Mouse (Mus musculus): ENCODE measurements around the gene Slc2a13. TPM values are rescaled to one million over a fixed set of nuclear protein-coding genes. Genes with fewer than 3 reads are reported as not detected.

The Slc2a13 gene
- polyA plus RNA-seq, 1 experiment from 2014 or later, result 3.8 TPM

DNA sequence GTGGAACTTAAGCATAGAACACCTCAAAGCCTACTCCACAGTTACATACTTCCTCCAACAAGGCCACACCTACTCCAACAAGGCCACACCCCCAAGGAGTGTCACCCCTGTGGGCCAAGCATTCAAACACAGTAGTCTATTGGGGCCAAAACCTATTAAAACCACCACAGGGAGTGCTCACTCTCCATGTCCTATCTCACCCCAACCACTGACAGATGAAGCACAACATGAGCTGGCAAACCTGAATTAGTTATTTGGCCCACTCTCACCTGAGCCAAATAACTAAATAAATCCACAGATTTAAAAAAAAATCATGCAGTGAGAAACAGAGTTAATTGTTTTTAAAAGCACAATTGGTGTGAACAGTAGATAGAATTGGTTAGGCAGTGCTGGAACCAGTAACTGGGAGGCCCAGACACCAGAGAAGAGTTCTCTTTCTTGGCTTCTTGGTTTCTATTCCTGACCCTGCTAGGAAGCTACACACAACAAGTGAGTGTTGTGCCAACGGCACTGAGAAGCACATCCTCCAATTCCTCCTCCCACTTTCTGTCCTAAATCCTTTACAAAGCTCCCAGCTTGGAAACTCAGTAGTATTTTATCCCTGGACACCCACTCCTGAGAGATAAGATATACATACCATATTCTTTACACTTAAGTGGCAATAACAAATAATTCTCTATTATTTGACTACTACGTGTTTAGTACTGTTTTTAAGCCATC lies 99.2 kb downstream of the Slc2a13 start:
- Histone ChIP-seq H3K4me1 (ENCODE audit: control insufficient read depth, insufficient read depth, low read length) (no peaks in the 10 kb centered on the region), H3K9me3 (replicated peaks; ENCODE audit: control insufficient read depth, low read length, poor library complexity, severe bottlenecking) (peaks cover 3% of the 10 kb centered on the region; the same call in 1 of the 2 replicates), H3K4me2 (ENCODE audit: low read length) (no peak overlapping the region), H3K36me3 (ENCODE audit: control insufficient read depth, insufficient read depth, low read length) (no peaks in the 10 kb centered on the region), H3K27ac (ENCODE audit: low read length) (no peak overlapping the region), H3K27me3 (ENCODE audit: control insufficient read depth, insufficient read depth, low read depth, low read length) (no peaks in the 10 kb centered on the region), H3K9ac (ENCODE audit: low read depth, low read length) (no peak overlapping the region), H3K4me3 (ENCODE audit: low read depth, low read length) (no peak overlapping the region)
- WGBS, result 84% methylated on average over 2 of the region's 2 CpGs
- no peak for ATAC-seq

GRCm38 (mm10) chr15:91465331-91465730 lies 107.7 kb downstream of the Slc2a13 start:
- no peak overlapping the region for H3K4me3 ChIP-seq (ENCODE audit: low read depth, low read length)
- no peak overlapping the region for H3K9ac ChIP-seq (ENCODE audit: low read depth, low read length)
- no peak overlapping the region for H3K27ac ChIP-seq (ENCODE audit: low read length)
- no peak overlapping the region for H3K4me2 ChIP-seq (ENCODE audit: low read length)
- no peak for ATAC-seq
- no peaks in the 10 kb centered on the region for H3K27me3 ChIP-seq (ENCODE audit: control insufficient read depth, insufficient read depth, low read depth, low read length)
- WGBS, result 75% methylated on average over 3 of the region's 3 CpGs
- no peaks in the 10 kb centered on the region for H3K9me3 ChIP-seq (replicated peaks; ENCODE audit: control insufficient read depth, low read length, poor library complexity, severe bottlenecking)
- no peaks in the 10 kb centered on the region for H3K36me3 ChIP-seq (ENCODE audit: control insufficient read depth, insufficient read depth, low read length)
- H3K4me1 ChIP-seq (ENCODE audit: control insufficient read depth, insufficient read depth, low read length), result peaks cover 4% of the 10 kb centered on the region; the same call in 1 of the 2 replicates

DNA sequence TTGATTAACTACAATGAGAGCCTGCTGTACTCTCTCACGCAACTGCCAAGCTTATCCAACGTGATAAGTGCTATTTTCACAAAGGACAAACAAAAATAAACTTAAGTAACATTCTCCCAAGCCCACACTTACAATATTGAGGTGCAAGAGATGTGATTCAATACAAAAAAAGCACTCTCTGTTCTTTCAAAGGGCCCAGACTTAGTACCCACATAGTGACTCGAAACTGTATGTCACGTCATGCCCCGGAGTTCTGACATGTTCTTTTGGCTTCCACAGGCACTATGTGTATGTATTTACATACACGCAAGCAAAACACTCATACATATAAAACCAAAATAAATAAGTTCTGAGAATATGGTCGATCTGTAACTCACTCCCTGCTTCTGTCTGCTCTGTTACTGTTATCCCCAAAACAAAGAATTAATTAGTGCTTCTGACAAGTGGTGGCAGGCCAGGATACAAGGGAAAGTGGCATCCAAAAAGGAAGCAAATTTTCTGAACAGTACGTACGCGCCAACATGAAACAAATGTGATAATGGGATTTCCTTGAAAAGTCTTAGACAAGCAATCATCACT lies 109.1 kb downstream of the Slc2a13 start:
- Histone ChIP-seq H3K4me3 (ENCODE audit: low read depth, low read length) (no peak overlapping the region), H3K36me3 (ENCODE audit: control insufficient read depth, insufficient read depth, low read length) (no peaks in the 10 kb centered on the region), H3K9ac (ENCODE audit: low read depth, low read length) (no peak overlapping the region), H3K4me2 (ENCODE audit: low read length) (no peak overlapping the region), H3K27ac (ENCODE audit: low read length) (no peak overlapping the region), H3K9me3 (replicated peaks; ENCODE audit: control insufficient read depth, low read length, poor library complexity, severe bottlenecking) (no peaks in the 10 kb centered on the region), H3K4me1 (ENCODE audit: control insufficient read depth, insufficient read depth, low read length) (peaks cover 4% of the 10 kb centered on the region; the same call in 1 of the 2 replicates), H3K27me3 (ENCODE audit: control insufficient read depth, insufficient read depth, low read depth, low read length) (no peaks in the 10 kb centered on the region)
- WGBS, result 90% methylated on average over 10 of the region's 10 CpGs
- ATAC-seq, result no peak

DNA sequence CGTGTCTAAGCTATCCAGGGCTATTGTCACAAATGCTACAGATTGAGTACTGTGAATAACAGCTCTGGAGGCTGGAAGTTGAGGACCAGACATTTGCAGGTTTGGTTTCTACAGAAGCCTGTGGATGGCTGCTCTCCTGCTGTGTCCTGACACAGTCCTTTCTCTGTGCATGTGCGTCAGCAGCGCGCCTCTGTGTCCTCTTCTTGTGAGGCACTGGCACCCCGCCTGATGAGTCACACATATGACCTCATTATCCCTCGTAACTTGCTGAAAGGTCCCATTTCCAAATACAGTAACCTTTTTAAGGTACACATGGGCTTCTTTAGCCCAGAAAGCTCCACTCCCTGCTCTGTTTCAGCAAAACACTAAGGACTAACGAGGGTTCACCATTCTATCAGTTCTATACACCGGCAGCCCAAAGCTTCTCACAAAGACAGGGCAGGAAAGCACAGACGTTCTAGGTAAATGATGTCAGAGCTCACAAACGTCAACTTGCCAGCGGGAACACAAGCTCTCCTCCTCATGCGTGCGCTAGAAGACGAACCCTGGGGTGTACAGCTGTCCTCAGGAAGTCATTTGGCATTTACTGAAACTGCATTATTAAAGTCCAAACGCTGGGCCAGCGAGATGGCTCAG lies 109.9 kb downstream of the Slc2a13 start:
- no peak overlapping the region for H3K4me2 ChIP-seq (ENCODE audit: low read length)
- no peaks in the 10 kb centered on the region for H3K9me3 ChIP-seq (replicated peaks; ENCODE audit: control insufficient read depth, low read length, poor library complexity, severe bottlenecking)
- 67% methylated on average over 16 of the region's 16 CpGs for WGBS
- H3K27me3 ChIP-seq (ENCODE audit: control insufficient read depth, insufficient read depth, low read depth, low read length), result no peaks in the 10 kb centered on the region
- peaks cover 4% of the 10 kb centered on the region; the same call in 1 of the 2 replicates for H3K4me1 ChIP-seq (ENCODE audit: control insufficient read depth, insufficient read depth, low read length)
- H3K36me3 ChIP-seq (ENCODE audit: control insufficient read depth, insufficient read depth, low read length), result no peaks in the 10 kb centered on the region
- no peak overlapping the region for H3K27ac ChIP-seq (ENCODE audit: low read length)
- H3K4me3 ChIP-seq (ENCODE audit: low read depth, low read length), result no peak overlapping the region
- ATAC-seq, result no peak
- no peak overlapping the region for H3K9ac ChIP-seq (ENCODE audit: low read depth, low read length)

GRCm38 (mm10) chr15:91461940-91462339 lies 111.1 kb downstream of the Slc2a13 start:
- no peak for ATAC-seq
- H3K4me2 ChIP-seq (ENCODE audit: low read length), result no peak overlapping the region
- no peak overlapping the region for H3K27ac ChIP-seq (ENCODE audit: low read length)
- WGBS, result 21% methylated on average over 2 of the region's 2 CpGs
- no peaks in the 10 kb centered on the region for H3K36me3 ChIP-seq (ENCODE audit: control insufficient read depth, insufficient read depth, low read length)
- H3K4me1 ChIP-seq (ENCODE audit: control insufficient read depth, insufficient read depth, low read length), result peaks cover 4% of the 10 kb centered on the region; the same call in 1 of the 2 replicates
- no peaks in the 10 kb centered on the region for H3K9me3 ChIP-seq (replicated peaks; ENCODE audit: control insufficient read depth, low read length, poor library complexity, severe bottlenecking)
- no peaks in the 10 kb centered on the region for H3K27me3 ChIP-seq (ENCODE audit: control insufficient read depth, insufficient read depth, low read depth, low read length)
- H3K4me3 ChIP-seq (ENCODE audit: low read depth, low read length), result no peak overlapping the region
- H3K9ac ChIP-seq (ENCODE audit: low read depth, low read length), result no peak overlapping the region

DNA sequence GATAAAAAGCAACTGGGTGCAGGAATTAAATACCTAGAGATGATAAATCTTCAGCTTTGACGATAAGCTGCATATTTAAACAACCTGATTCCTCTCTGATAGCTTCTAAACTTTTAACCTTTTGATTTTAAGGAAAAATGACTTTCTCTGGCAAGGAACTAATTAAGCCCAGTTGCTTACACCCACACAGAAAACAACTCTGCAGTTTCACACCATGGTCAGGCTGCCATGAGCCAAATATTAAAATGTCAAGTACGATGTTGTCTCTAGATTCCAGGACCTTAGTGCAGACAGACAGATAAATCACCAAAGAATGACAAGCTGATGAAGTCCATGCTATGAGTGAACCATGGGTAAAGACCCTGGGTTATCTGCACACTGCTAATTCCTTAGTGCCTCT lies 115.9 kb downstream of the Slc2a13 start:
- H3K9ac ChIP-seq (ENCODE audit: low read depth, low read length), result no peak overlapping the region
- no peak overlapping the region for H3K27ac ChIP-seq (ENCODE audit: low read length)
- 92% methylated on average over 2 of the region's 2 CpGs for WGBS
- peaks cover 1% of the 10 kb centered on the region; the same call in 1 of the 2 replicates for H3K4me1 ChIP-seq (ENCODE audit: control insufficient read depth, insufficient read depth, low read length)
- no peaks in the 10 kb centered on the region for H3K36me3 ChIP-seq (ENCODE audit: control insufficient read depth, insufficient read depth, low read length)
- no peaks in the 10 kb centered on the region for H3K27me3 ChIP-seq (ENCODE audit: control insufficient read depth, insufficient read depth, low read depth, low read length)
- no peak for ATAC-seq
- H3K9me3 ChIP-seq (replicated peaks; ENCODE audit: control insufficient read depth, low read length, poor library complexity, severe bottlenecking), result no peaks in the 10 kb centered on the region
- H3K4me2 ChIP-seq (ENCODE audit: low read length), result no peak overlapping the region
- H3K4me3 ChIP-seq (ENCODE audit: low read depth, low read length), result no peak overlapping the region

DNA sequence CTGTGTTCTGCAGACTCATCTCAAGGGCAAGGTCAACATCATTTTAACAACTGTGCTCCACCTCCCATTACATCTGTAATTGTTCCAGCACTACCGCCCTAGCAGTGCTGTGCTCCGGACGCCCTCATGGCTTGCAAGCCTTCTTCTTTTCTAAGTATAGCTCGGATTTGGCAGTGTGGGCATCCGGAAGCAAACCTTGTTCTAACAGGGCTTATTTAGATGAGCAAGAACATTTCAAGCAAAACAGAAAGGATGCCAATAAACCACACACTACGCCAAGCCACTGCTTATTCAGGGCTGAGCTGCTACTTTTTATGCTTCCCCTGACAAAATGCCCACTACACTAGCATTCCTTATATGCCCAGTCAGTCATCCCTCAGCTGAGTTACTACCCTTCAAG lies 127.7 kb downstream of the Slc2a13 start:
- 91% methylated on average over 6 of the region's 6 CpGs for WGBS
- H3K4me1 ChIP-seq (ENCODE audit: control insufficient read depth, insufficient read depth, low read length), result no peaks in the 10 kb centered on the region
- H3K9me3 ChIP-seq (replicated peaks; ENCODE audit: control insufficient read depth, low read length, poor library complexity, severe bottlenecking), result 0 out of 2 replicates have a peak, but pooled peaks cover 4% of the 10 kb centered on the region
- no peak for ATAC-seq
- H3K27ac ChIP-seq (ENCODE audit: low read length), result no peak overlapping the region
- H3K4me2 ChIP-seq (ENCODE audit: low read length), result no peak overlapping the region
- no peak overlapping the region for H3K4me3 ChIP-seq (ENCODE audit: low read depth, low read length)
- H3K36me3 ChIP-seq (ENCODE audit: control insufficient read depth, insufficient read depth, low read length), result no peaks in the 10 kb centered on the region
- no peak overlapping the region for H3K9ac ChIP-seq (ENCODE audit: low read depth, low read length)
- no peaks in the 10 kb centered on the region for H3K27me3 ChIP-seq (ENCODE audit: control insufficient read depth, insufficient read depth, low read depth, low read length)

GRCm38 (mm10) chr15:91443449-91443848 lies 129.6 kb downstream of the Slc2a13 start:
- Histone ChIP-seq H3K9ac (ENCODE audit: low read depth, low read length) (no peak overlapping the region), H3K27me3 (ENCODE audit: control insufficient read depth, insufficient read depth, low read depth, low read length) (no peaks in the 10 kb centered on the region), H3K27ac (ENCODE audit: low read length) (no peak overlapping the region), H3K9me3 (replicated peaks; ENCODE audit: control insufficient read depth, low read length, poor library complexity, severe bottlenecking) (no peaks in the 10 kb centered on the region), H3K36me3 (ENCODE audit: control insufficient read depth, insufficient read depth, low read length) (no peaks in the 10 kb centered on the region), H3K4me3 (ENCODE audit: low read depth, low read length) (no peak overlapping the region), H3K4me2 (ENCODE audit: low read length) (no peak overlapping the region), H3K4me1 (ENCODE audit: control insufficient read depth, insufficient read depth, low read length) (no peaks in the 10 kb centered on the region)
- no peak for ATAC-seq
- 69% methylated on average over 8 of the region's 8 CpGs for WGBS

GRCm38 (mm10) chr15:91439883-91440282 lies 133.2 kb downstream of the Slc2a13 start:
- no peak for ATAC-seq
- WGBS, result 89% methylated on average over 2 of the region's 2 CpGs
- Histone ChIP-seq H3K27me3 (ENCODE audit: control insufficient read depth, insufficient read depth, low read depth, low read length) (no peaks in the 10 kb centered on the region), H3K9me3 (replicated peaks; ENCODE audit: control insufficient read depth, low read length, poor library complexity, severe bottlenecking) (no peaks in the 10 kb centered on the region), H3K4me3 (ENCODE audit: low read depth, low read length) (no peak overlapping the region), H3K9ac (ENCODE audit: low read depth, low read length) (no peak overlapping the region), H3K4me2 (ENCODE audit: low read length) (no peak overlapping the region), H3K36me3 (ENCODE audit: control insufficient read depth, insufficient read depth, low read length) (no peaks in the 10 kb centered on the region), H3K27ac (ENCODE audit: low read length) (no peak overlapping the region), H3K4me1 (ENCODE audit: control insufficient read depth, insufficient read depth, low read length) (no peaks in the 10 kb centered on the region)
